Mouse (Mus musculus): ENCODE measurements around the gene Nr1i3. TPM values are rescaled to one million over a fixed set of nuclear protein-coding genes. Genes with fewer than 3 reads are reported as not detected.

Gene Nr1i3
- polyA plus RNA-seq, 1 experiment = 0.80 TPM

GRCm38 (mm10) chr1:171248386-171249226 is 34.8 kb downstream of the Nr1i3 start:
- no peak for TF ChIP-seq CTCF (IDR thresholded peaks at IDR 0.05; ENCODE audit: control insufficient read depth, insufficient read depth, low read length)
- peaks cover 2% of the 10 kb centered on the region; the same call in 1 of the 2 replicates for H3K4me1 ChIP-seq (ENCODE audit: control insufficient read depth, insufficient read depth, low read length)
- no peak overlapping the region for H3K4me3 ChIP-seq (replicated peaks; ENCODE audit: control insufficient read depth, low read depth, low read length)
- 50% methylated on average over 3 of the region's 3 CpGs for WGBS
- H3K27ac ChIP-seq (ENCODE audit: control insufficient read depth, insufficient read depth, low read depth, low read length, poor library complexity) = no peak overlapping the region

- no peak within 1 kb of the TSS for H3K27ac ChIP-seq (ENCODE audit: control insufficient read depth, insufficient read depth, low read depth, low read length, poor library complexity)
- 30% methylated on average over 5 of the region's 5 CpGs for WGBS
These were observed 36.3 kb downstream of the Nr1i3 start, which contains the start of gene Adamts4 for GRCm38 (mm10) chr1:171249913-171250600. Gene Adamts4 (plus strand): TSS chr1:171250421.

GRCm38 (mm10) chr1:171250680-171251593 is 37.2 kb downstream of the Nr1i3 start, which contains the start of gene Ndufs2:
Gene Ndufs2 (minus strand): TSS chr1:171251388.
- H3K4me1 ChIP-seq (ENCODE audit: control insufficient read depth, insufficient read depth, low read length) = peaks cover 2% of the 10 kb centered on the region; the same call in 1 of the 2 replicates
- WGBS = 64% methylated on average over 26 of the region's 26 CpGs
- no peak for TF ChIP-seq POLR2A (IDR thresholded peaks at IDR 0.05; ENCODE audit: borderline replicate concordance, control insufficient read depth, low read depth, low read length)
- TF ChIP-seq CTCF (IDR thresholded peaks at IDR 0.05; ENCODE audit: control insufficient read depth, insufficient read depth, low read length) = no peak
- no peak within 1 kb of the TSS for H3K4me3 ChIP-seq (replicated peaks; ENCODE audit: control insufficient read depth, low read depth, low read length)
- no peak within 1 kb of the TSS for H3K27ac ChIP-seq (ENCODE audit: control insufficient read depth, insufficient read depth, low read depth, low read length, poor library complexity)

More at GRCm38 (mm10) chr1:171249913-171250600, 36.3 kb downstream of the Nr1i3 start, which contains the start of gene Adamts4:
- no peak within 1 kb of the TSS for H3K4me3 ChIP-seq (replicated peaks; ENCODE audit: control insufficient read depth, low read depth, low read length)
- no peak for TF ChIP-seq POLR2A (IDR thresholded peaks at IDR 0.05; ENCODE audit: borderline replicate concordance, control insufficient read depth, low read depth, low read length)
- TF ChIP-seq CTCF (IDR thresholded peaks at IDR 0.05; ENCODE audit: control insufficient read depth, insufficient read depth, low read length) = no peak
- H3K4me1 ChIP-seq (ENCODE audit: control insufficient read depth, insufficient read depth, low read length) = peaks cover 2% of the 10 kb centered on the region; the same call in 1 of the 2 replicates

GRCm38 (mm10) chr1:171251594-171252324 is 38.0 kb downstream of the Nr1i3 start:
- WGBS = 49% methylated on average over 13 of the region's 13 CpGs
- no peak overlapping the region for H3K27ac ChIP-seq (ENCODE audit: control insufficient read depth, insufficient read depth, low read depth, low read length, poor library complexity)
- TF ChIP-seq CTCF (IDR thresholded peaks at IDR 0.05; ENCODE audit: control insufficient read depth, insufficient read depth, low read length) (no peak), POLR2A (IDR thresholded peaks at IDR 0.05; ENCODE audit: borderline replicate concordance, control insufficient read depth, low read depth, low read length) (no peak)
- no peak overlapping the region for H3K4me3 ChIP-seq (replicated peaks; ENCODE audit: control insufficient read depth, low read depth, low read length)
- peaks cover 2% of the 10 kb centered on the region; the same call in 1 of the 2 replicates for H3K4me1 ChIP-seq (ENCODE audit: control insufficient read depth, insufficient read depth, low read length)

- no peak for TF ChIP-seq CTCF (IDR thresholded peaks at IDR 0.05; ENCODE audit: control insufficient read depth, insufficient read depth, low read length)
- TF ChIP-seq POLR2A (IDR thresholded peaks at IDR 0.05; ENCODE audit: borderline replicate concordance, control insufficient read depth, low read depth, low read length) = no peak
- 82% methylated on average over 17 of the region's 17 CpGs for WGBS
- Histone ChIP-seq H3K27ac (ENCODE audit: control insufficient read depth, insufficient read depth, low read depth, low read length, poor library complexity) (no peak overlapping the region), H3K4me3 (replicated peaks; ENCODE audit: control insufficient read depth, low read depth, low read length) (no peak overlapping the region), H3K4me1 (ENCODE audit: control insufficient read depth, insufficient read depth, low read length) (peaks cover 2% of the 10 kb centered on the region; the same call in 1 of the 2 replicates)
These were observed 38.6 kb downstream of the Nr1i3 start for GRCm38 (mm10) chr1:171252415-171252814.

- WGBS = 89% methylated on average over 24 of the region's 24 CpGs
- H3K4me3 ChIP-seq (replicated peaks; ENCODE audit: control insufficient read depth, low read depth, low read length) = no peak overlapping the region
- TF ChIP-seq POLR2A (IDR thresholded peaks at IDR 0.05; ENCODE audit: borderline replicate concordance, control insufficient read depth, low read depth, low read length) (no peak), CTCF (IDR thresholded peaks at IDR 0.05; ENCODE audit: control insufficient read depth, insufficient read depth, low read length) (no peak)
- no peaks in the 10 kb centered on the region; the same call in 1 of the 2 replicates for H3K4me1 ChIP-seq (ENCODE audit: control insufficient read depth, insufficient read depth, low read length)
- no peak overlapping the region for H3K27ac ChIP-seq (ENCODE audit: control insufficient read depth, insufficient read depth, low read depth, low read length, poor library complexity)
These were observed 42.5 kb downstream of the Nr1i3 start for GRCm38 (mm10) chr1:171256095-171256818.

Data from bone marrow, adult 2 months (tissue).